Mouse (Mus musculus): ENCODE measurements around the gene Gm42906.

GRCm38 (mm10) chr5:151065228-151065627, 362.7 kb downstream of the Gm42906 start:
- no peak for TF ChIP-seq CTCF (IDR thresholded peaks at IDR 0.05; ENCODE audit: low read depth)
- TF ChIP-seq EP300 (IDR thresholded peaks at IDR 0.05; ENCODE audit: low read depth): no peak
